Mouse (Mus musculus) B cell, adult 2 months (primary cell): Measurements from ENCODE around the gene Prr7.
A peak's percentile ranks its signal among the peaks of the same experiment; 100 is the strongest.

ENCODE experiments used
- DNase-seq, 2 experiments: peaks; one replicate each; pipeline ENCODE4 v3.0.0; 2022

The Prr7 gene

GRCm38 (mm10) chr13:55464027-55464884 lies at the start of gene Prr7:
Gene Prr7, plus strand, starts transcription at chr13:55464267.
- peak; percentile 56 to 64 for DNase-seq

- DNase-seq = peak; percentile 38 to 42
These were observed 49.2 kb upstream of the Prr7 start, which contains the start of gene Pfn3 for GRCm38 (mm10) chr13:55414743-55415380. Gene Pfn3, minus strand, starts transcription at chr13:55415232.

GRCm38 (mm10) chr13:55418004-55418403 lies 46.1 kb upstream of the Prr7 start:
- DNase-seq = peak; percentile 97 to 98

- DNase-seq = no peak
These were observed 44.9 kb upstream of the Prr7 start for GRCm38 (mm10) chr13:55419142-55419541.

- DNase-seq = no peak
These were observed 43.8 kb upstream of the Prr7 start for GRCm38 (mm10) chr13:55420018-55420932.

- peak; percentile 84 to 87 for DNase-seq
These were observed 42.9 kb upstream of the Prr7 start for GRCm38 (mm10) chr13:55420933-55421800.

- no peak for DNase-seq
These were observed 37.5 kb upstream of the Prr7 start, which contains the start of gene F12 for GRCm38 (mm10) chr13:55426613-55427012. Gene F12, minus strand, starts transcription at chr13:55426793.

- peak; percentile 78 to 83 for DNase-seq
These were observed 34.7 kb upstream of the Prr7 start for GRCm38 (mm10) chr13:55429226-55429888.

- DNase-seq = no peak
These were observed 33.5 kb upstream of the Prr7 start for GRCm38 (mm10) chr13:55430566-55430965.

- DNase-seq = peak; percentile 71 to 76
These were observed 32.0 kb upstream of the Prr7 start for GRCm38 (mm10) chr13:55431889-55432685.

- peak; percentile 56 for DNase-seq
These were observed 26.9 kb upstream of the Prr7 start for GRCm38 (mm10) chr13:55437111-55437629.

GRCm38 (mm10) chr13:55443799-55444285 lies 20.2 kb upstream of the Prr7 start:
- DNase-seq = no peak

- peak in 1 of 2 experiments; percentile 90 for DNase-seq
These were observed 19.7 kb upstream of the Prr7 start for GRCm38 (mm10) chr13:55444286-55444936.

GRCm38 (mm10) chr13:55444937-55445315 lies 19.1 kb upstream of the Prr7 start, which contains the start of gene Grk6:
Gene Grk6, plus strand, starts transcription at chr13:55445072.
- peak; percentile 98 to 99 for DNase-seq

- peak; percentile 51 to 61 for DNase-seq
These were observed 18.5 kb upstream of the Prr7 start for GRCm38 (mm10) chr13:55445361-55446091.

GRCm38 (mm10) chr13:55446483-55447105 lies 17.5 kb upstream of the Prr7 start:
- no peak for DNase-seq

GRCm38 (mm10) chr13:55447543-55447943 lies 16.5 kb upstream of the Prr7 start:
- peak; percentile 66 to 68 for DNase-seq

GRCm38 (mm10) chr13:55448131-55448530 lies 15.9 kb upstream of the Prr7 start:
- no peak for DNase-seq
